Mouse (Mus musculus): ENCODE results near the gene Nrg3.

Nrg3 gene

DNA sequence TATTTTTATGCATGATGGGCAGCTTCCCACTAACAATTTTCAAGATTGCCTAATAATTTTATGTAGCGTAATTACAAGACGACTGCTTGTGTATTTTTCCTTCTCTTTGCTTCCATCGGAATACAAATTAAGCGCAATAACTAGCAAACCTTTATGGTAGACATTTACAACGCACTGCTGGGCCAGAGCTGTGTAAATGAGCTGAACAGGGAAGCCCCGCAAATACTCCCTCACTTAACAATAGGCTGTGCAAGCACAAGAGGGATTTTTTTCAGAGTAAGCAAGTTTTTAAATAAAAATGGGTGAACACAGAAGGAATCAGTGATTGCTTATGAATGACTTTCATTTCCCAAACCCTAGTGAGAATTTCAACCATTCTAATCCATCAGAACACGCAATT lies 513.5 kb downstream of the Nrg3 start:
- DNase-seq (ENCODE audit: extremely low spot score, low spot score), result no peak

DNA sequence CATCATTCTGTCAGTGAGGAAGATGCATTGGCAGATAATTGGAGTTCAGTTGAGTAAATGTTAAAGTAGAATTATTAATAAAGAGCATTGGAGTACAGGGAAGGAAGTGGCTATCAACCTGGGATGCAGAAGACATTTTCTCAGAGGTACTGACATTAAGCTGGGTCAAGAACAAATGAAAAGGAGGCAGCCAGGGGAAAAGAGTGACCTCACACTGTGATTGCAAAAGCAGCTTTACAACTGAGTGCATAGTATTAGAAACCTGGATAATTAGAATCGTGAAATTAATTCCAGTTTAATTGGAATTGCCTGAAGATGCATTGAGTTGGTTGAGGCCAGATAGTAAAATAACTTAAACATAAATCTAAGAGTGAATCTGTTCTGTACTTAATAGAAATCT lies 535.4 kb downstream of the Nrg3 start:
- DNase-seq (ENCODE audit: extremely low spot score, low spot score), result no peak

DNA sequence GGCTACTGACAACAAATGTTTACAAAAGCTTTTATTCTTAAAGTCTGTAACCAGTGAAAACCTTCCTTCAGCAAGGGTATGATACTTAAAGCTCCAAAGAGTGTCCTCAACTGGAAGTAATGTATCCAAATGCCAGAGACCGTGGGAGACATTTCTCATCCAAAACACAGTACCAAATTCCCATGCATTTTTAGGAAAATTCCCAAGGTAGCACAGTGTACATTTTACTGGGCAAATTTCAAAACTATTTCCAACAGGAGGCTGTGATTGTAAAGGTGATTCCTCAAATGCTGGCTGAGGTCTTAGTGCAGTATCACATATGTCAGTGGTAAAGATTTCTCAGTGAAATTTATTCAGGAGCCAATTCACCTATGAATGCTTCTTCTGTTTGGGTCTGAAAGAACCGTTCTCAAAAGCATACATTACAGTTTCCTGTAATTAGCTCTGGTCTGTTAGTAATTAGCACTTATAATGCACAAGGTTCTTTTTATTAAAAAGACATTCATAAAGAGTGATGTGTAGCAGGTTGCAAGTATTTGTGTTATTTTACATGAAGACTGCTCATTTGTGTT lies 536.3 kb downstream of the Nrg3 start:
- no peak for DNase-seq (ENCODE audit: extremely low spot score, low spot score)

DNA sequence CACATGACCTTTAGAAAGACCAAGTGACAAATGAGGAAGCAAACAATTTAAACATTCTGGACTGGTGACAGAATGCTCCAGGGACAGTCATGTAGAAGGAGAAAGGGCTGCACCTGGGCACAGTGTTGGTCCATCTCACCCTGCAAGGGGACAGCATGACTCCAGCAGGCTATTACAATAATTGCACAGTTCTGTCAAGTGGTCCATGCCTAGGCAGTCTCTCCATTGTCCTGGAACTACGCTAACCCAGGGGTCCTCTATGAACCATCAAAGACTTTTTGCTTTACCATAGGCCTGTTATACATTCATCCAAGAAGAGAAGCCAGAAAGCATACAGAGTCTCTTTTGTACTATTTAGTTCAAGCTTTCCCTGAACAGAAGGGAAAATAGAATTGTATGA lies 549.2 kb downstream of the Nrg3 start:
- DNase-seq (ENCODE audit: extremely low spot score, low spot score), result no peak

DNA sequence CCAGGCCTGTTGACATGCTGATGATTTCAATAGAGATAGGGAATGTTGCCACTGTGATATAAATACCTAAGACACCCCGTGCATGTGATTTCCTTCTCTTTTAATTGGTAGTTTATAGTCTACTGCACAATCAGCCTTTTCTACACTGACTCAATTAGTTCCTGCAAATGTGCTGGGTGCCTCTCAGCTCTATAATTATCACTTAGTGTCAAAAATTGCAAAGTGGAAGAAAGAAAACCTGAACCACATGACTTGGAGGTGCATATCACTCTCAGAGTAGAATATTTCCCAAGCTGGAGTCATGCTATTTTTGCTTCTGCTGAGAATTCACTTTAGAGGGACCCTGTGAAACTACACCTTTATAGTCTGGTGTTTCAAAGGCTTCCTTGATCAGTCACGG lies 552.1 kb downstream of the Nrg3 start:
- no peak for DNase-seq (ENCODE audit: extremely low spot score, low spot score)

DNA sequence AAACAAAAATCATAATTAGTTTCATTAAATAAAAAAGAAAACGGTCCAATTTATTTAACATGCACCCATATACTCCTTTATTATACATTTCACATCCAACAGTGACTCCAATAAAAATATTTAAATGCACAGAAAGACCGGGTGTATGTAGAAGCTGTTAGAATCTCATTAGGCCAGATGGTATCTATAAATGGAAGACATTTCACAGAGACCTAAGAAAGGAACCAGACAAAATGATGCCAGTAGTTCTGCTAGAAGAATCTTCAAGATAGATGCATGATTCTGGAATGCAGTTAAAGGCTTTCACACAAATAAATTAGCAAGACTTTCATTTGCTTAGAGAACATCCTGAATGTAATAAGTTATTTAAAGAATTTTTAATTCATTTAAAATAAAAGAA lies 602.3 kb downstream of the Nrg3 start:
- no peak for DNase-seq (ENCODE audit: extremely low spot score, low spot score)

DNA sequence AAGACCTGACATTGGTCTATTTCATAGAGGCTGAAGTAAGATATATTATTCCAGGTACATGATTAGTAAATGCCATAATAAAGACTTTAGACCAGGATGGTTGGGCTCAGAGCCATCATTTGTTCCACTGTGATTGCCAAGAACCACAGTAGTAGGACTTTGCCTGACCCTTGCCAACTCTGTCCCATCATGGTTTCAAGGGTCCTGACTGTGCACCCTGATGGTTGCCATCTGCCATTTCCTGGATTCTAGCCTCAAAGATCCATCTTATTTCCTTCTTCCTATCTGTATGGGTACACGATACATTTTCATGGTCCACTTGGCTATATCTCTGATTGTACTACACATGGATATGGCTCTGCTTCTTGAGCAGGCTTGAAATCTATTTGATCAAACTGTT lies 625.3 kb downstream of the Nrg3 start:
- no peak for DNase-seq (ENCODE audit: extremely low spot score, low spot score)

DNA sequence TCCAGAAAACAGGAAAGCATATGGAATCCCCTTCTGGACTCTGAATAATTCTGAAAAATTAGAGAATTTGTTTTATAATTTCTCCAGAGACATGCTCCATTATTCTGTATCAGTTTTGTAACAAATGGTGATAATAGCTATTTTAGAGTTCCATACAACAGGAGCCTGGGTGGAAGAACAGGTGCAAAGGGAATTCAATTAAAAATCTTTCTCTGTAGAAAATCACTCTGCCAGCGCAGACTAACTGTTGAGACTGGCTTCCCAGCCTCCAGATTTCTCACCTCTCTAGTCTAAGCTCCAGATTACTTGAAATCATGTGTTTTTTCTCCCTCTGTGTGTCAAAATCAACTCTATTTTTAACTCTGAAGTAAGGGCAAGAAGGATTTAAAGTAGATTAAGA lies 625.8 kb downstream of the Nrg3 start:
- DNase-seq (ENCODE audit: extremely low spot score, low spot score), result no peak

DNA sequence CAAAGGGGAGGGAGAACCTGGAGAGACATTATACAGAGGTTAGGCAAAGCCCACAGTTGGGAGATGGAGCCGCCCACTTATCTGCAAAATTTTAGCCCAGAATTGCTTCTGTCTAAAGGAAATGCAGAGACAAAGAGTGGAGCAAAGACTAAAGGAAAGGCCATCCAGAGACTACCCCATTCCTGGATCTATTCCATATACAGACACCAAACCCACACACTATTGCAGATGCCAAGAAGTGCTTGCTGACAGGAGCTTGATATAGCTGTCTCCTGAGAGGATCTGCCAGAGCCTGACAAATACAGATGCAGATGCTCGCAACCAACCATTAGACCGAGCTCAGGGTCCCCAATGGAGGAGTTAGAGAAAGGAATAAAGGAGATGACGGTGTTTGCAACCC lies 637.9 kb downstream of the Nrg3 start:
- DNase-seq (ENCODE audit: extremely low spot score, low spot score), result no peak

DNA sequence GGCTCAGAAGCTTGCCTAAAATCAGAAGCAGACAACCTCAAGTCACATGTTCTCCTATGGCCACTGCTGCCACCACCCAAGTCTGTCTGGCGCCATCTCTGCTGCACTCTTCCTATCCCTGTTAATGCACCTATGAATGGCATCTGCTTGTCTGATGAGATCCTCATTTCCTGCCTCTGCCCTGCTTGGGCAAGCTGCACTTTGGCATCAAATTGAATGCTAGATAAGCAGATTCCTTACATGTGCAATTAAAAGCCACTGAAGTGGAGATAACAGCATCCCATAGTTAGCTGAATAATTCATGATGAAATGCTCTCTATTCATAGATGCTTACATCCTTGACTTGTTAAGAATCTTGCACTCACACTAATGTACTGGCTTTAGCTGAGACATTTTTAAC lies 648.0 kb downstream of the Nrg3 start:
- DNase-seq (ENCODE audit: extremely low spot score, low spot score), result no peak

DNA sequence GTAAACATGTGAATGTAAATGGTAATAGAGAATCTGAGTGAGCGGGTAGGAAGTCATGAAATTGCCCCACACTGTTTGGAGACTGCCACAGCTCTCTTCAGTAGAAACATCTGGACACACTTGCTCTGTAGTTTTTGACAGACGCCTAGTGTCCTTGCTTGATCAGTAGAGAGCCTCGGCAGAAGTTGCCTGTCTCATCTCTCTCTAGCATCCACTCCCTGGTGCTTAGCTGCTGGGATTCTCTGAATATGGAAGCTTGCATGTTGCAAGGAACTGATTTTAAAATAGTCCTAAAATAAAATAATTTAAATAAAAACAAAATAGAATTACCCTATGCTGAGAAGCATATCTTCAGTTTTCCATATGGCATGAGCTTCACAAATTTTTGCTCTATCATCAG lies 675.9 kb downstream of the Nrg3 start:
- no peak for DNase-seq (ENCODE audit: extremely low spot score, low spot score)

DNA sequence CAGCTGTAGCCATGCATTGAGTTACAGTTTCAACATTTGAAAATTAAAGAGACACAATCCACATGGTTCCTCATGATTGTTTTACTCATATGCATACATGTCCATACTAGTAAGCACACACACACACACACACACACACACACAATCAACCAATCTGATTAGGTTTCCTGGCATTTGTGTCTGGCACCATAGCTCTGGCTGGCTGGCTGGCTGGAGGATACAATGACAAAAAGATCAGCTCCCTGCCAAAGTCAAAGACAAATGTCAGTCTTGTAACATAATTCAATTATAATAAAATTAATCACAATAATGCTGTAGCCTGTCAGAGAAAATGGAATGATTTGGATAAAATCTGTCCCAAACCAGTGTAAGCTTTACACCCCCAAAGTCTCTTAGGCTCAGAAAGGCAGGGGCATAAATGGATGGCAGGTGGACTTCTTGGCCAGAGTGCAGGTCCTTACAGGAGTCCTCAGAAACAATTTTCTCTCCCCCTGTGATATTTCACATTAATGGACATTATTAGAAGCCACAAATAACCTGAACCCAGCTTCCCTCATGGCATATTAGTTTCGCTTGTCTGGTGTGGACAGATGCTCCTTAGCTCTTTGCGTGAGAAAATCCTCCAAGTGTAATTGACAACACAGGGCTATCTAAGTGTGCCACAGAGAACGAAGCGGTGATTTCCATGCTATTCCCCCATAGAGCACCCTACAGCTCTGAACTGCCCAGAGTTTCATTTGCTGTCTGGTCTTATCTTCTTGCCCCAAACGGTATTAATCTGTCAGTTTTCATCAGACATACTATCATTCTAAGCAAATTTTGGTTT lies 697.4 kb downstream of the Nrg3 start:
- DNase-seq (ENCODE audit: extremely low spot score, low spot score), result no peak

DNA sequence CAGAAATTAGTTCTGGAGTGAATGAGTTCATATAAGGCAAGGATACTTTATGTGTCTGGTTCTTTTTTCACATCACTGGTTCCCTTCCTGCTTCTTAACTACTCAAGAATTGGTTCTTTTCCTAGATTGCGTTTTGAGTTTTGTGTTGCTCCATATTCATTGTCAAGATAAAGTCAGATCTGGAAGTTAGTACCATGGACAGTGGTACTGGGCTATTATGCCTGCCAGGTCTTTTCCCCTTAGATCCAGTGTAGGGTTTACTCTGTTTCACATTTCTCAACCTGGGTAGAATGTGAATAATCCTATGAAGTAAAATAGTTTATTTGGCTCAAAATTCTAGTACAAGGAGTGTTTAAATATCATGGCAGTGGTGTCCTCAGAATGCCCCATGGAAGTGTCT lies 698.1 kb downstream of the Nrg3 start:
- DNase-seq (ENCODE audit: extremely low spot score, low spot score), result no peak

DNA sequence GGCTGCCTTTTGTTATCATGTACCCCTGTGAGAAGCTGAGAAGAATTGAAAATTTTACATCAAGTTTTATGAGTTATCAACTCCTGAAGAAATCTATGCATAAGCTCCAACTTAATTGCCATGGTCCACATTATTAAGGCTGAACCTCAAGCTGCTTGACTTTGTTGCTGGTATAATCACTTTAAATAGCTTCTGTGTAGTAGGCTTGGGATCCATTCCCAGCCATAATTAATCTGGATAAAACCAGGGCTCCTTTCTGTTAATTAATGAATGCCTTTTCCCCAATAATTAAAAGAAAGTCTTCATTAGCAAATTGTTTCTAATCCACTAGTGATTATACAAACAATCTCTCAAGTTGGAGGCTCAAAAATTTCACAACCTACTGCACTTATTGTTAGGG lies 742.4 kb downstream of the Nrg3 start:
- no peak for DNase-seq (ENCODE audit: extremely low spot score, low spot score)

DNA sequence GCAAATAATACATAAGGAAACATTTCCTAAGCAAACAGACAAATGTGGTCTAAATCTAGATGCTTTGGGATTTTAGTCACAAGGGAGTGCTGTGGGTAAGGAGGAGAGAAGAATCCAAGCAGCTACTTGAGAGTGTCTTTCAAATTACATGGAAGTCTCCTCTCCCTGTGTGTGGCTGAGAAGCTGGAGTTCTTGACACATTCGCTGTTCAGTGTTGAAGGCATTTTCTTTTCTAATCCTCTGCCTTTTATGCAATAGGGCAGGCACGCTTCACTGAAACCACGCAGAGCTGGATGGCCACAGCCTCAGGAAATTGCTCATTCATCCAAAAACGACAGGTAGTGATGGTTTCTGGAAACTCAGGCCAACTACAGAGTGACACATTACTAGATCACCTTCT lies 769.0 kb downstream of the Nrg3 start:
- no peak for DNase-seq (ENCODE audit: extremely low spot score, low spot score)

DNA sequence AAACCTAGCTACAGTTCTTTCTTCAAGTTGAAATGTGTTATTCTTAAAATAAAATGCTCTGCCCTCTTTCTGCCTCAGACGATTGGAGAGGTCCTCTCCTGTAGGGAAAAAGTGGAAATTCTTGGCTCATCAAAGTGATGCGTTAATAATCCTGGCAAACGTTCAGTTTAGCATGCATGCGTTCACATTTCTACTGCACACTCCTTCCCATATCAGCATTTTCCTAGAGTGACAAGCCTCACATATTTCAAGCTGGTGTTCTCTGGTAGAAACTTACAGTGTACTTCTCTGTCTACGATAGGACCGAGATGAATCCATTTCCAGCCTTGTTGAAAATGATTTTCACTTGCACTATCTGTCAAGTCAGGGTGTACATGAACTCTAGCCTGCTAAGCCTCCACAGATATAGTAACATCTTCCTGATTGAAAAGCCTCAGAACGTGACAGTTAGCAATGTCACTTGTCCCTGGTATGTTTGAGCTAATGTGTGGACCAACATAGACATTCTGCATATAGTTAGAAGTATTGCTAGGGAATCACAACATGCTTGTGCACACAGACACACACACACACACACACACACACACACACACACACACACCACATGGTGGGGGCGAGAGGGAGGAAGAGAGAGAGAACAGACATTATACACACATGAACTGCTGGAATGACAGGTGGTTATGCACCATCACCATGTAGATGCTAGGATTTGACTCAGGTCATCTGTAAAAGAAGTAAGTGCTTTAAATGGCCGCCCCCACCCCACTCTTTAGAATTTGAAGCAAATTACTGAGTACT lies 770.1 kb downstream of the Nrg3 start:
- DNase-seq (ENCODE audit: extremely low spot score, low spot score), result no peak

DNA sequence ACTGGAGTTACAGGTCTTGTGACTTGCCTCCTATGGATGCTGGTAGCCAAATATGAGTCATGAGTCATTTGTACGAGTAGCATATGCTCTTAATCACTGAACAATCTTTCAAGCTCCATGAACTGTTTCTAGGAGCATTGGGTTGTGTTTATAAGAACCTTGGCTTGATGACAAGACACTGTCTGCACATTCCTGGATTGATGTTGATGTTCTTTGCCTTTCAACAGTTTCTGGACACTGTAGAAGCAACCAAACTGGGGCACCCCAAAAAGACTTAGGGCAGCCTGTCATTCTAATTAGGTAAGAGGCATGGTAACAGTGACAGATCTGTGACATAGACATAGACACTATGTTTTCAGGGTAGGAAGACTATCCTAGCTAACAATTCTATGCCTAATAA lies 771.5 kb downstream of the Nrg3 start:
- no peak for DNase-seq (ENCODE audit: extremely low spot score, low spot score)

DNA sequence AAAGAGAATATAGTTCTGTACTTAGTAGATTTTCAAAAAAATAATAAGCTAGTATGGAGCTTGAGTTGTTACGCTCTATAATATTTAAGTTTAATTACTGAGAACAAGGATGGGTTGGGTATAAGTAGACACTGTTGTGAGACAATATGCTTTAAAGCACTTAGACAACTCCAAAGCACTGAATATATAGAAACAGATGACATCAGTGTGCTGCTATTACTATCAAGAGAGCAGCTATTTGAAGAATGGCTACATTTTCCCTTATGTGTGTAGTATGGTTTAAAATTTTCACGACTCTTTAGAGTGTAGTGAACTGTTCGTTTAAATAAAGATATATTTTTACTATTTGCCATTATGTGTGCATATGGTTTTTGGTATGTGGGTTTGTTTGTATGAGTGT lies 771.9 kb downstream of the Nrg3 start:
- DNase-seq (ENCODE audit: extremely low spot score, low spot score), result no peak

DNA sequence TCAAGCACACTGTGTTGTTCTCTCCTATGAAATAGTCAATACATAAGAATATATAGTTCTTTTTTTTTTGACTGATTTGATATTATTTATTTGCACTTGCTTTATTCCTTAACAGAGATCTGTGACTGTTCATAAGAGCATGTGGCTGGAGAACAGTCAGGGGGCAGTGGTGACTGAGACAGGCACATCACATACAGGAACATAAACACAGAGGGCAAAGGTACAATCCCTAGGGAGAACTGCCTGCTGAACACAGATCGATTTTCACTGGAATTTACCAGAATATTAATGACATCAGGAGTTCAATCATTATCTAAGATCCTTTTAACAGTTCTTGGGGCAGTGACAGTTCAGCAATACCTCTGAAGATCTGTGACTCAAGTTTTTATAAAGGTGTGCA lies 812.9 kb downstream of the Nrg3 start:
- no peak for DNase-seq (ENCODE audit: extremely low spot score, low spot score)

DNA sequence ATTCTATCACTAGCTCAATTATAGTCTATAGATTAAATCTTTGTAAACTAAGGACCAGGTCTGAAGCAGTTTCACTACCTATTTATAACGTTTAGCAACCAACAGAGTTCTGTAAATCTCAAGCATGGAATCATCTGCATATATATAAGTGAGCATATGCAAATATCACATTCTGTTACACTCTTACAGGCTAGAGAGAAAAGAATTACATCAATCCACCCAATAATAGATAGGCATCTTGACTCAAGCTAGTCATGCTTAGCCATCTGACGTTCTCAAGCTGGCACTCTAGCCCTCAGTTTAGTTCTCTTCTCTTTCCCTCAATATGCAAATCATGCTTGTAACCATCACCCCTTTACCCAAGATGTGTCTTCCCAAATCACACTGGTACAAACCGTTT lies 835.8 kb downstream of the Nrg3 start:
- no peak for DNase-seq (ENCODE audit: extremely low spot score, low spot score)

DNA sequence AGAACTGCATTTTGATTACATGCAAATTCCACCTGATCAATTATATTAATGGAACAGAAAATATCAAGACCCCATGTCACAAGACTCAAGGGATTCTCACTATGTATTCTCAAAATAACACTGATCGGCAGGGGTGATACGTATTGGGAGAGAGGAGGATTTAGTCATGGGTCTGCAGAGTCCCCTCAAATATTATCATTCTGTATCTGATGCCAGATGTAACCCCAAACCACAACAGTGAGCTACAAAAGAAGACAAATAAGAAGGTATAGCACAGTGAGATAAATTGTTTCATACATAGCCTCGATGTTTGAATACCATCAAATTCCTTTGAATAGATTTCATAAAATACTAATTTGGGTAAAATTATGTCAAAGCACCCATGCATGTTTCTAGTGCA lies 842.8 kb downstream of the Nrg3 start:
- no peak for DNase-seq (ENCODE audit: extremely low spot score, low spot score)

DNA sequence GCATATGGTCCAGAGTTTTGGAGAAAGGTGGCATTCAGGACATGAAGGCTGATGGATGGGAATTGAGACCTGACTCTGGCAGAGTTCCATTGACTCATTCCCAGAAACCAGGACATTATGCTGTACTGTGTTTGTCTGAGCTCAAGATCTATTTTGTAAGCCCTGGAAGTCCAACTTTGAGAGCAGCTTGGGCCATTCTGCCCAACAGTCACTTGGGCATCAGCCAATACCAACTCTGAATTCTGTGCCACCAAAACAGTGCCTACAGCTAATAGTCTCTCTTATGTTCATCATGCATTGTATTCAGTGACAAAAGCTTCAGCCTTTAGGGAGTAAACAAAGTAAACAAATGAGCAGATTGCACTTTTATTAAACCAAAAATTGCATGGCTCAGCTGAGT lies 843.2 kb downstream of the Nrg3 start:
- no peak for DNase-seq (ENCODE audit: extremely low spot score, low spot score)
